Mouse (Mus musculus) heart, embryonic 12.5 days (tissue): Measurements from ENCODE around the gene Mlec. TPM values are rescaled to one million over a fixed set of nuclear protein-coding genes. Genes with fewer than 3 reads are reported as not detected.
"Not testable (repeated sequence)": the region's sequence is repeated elsewhere in the genome, so short reads cannot be mapped to it uniquely, and the experiment has no call there.

Experiments
- ATAC-seq: fragments of 200-750 bp; cut with Nextera tagmentation; 2 replicates; pipeline ENCODE4 v1.8.0; 2017; ENCODE audit warnings: moderate TSS enrichment, moderate library complexity; ENCODE audit not compliant: insufficient number of reproducible peaks, low FRiP score
- H3K27ac ChIP-seq: fragments of 300-500 bp; sonication (generic); 2 replicates; pipeline ENCODE4 v1.5.1; 2016; ENCODE audit warnings: mild to moderate bottlenecking, moderate library complexity; ENCODE audit not compliant: poor library complexity, severe bottlenecking
- H3K27me3 ChIP-seq: fragments of 300-500 bp; sonication (generic); replicated peaks from 2 replicates; pipeline ENCODE4 v1.6.1; 2016; ENCODE audit warnings: mild to moderate bottlenecking, moderate library complexity
- H3K36me3 ChIP-seq: fragments of 300-500 bp; sonication (generic); 2 replicates; pipeline ENCODE4 v1.6.1; 2016; ENCODE audit warnings: mild to moderate bottlenecking, moderate library complexity
- H3K4me1 ChIP-seq: fragments of 300-500 bp; sonication (generic); replicated peaks from 2 replicates; pipeline ENCODE4 v1.6.1; 2016; ENCODE audit warnings: mild to moderate bottlenecking
- H3K4me2 ChIP-seq: fragments of 300-500 bp; sonication (generic); 2 replicates; pipeline ENCODE4 v1.6.1; 2016; ENCODE audit warnings: mild to moderate bottlenecking, moderate library complexity
- H3K4me3 ChIP-seq: fragments of 300-500 bp; sonication (generic); 2 replicates; pipeline ENCODE4 v1.5.1; 2016; ENCODE audit warnings: mild to moderate bottlenecking
- H3K9ac ChIP-seq: fragments of 300-500 bp; sonication (generic); 2 replicates; pipeline ENCODE4 v1.6.1; 2016; ENCODE audit warnings: mild to moderate bottlenecking, moderate library complexity
- H3K9me3 ChIP-seq: fragments of 300-500 bp; sonication (generic); replicated peaks from 2 replicates; pipeline ENCODE4 v1.6.1; 2016; ENCODE audit warnings: mild to moderate bottlenecking, moderate library complexity
- WGBS: fragments of 180-500 bp; shearing (Covaris S2); methylation state at CpG from one replicate; pipeline ENCODE4 v1.1.7; 2016; 5-methylcytosine and 5-hydroxymethylcytosine counted together
- polyA plus RNA-seq: library from polyadenylated mRNA; unstranded; fragments of >200 nt; fragmentation: Nextera tagmentation; extraction: Ambion mirVana; gene quantifications from 2 replicates; pipeline ENCODE4 v1.2.1, GENCODE M21; 2016

Mlec gene
- polyA plus RNA-seq, 1 experiment from 2014 or later: 103 TPM

GRCm38 (mm10) chr5:115177866-115178265 is 19.9 kb upstream of the Mlec start:
- H3K4me2 ChIP-seq: no peak overlapping the region
- peaks cover 22% of the 10 kb centered on the region for H3K4me1 ChIP-seq
- no peak overlapping the region for H3K4me3 ChIP-seq
- no peak overlapping the region for H3K27ac ChIP-seq
- no peaks in the 10 kb centered on the region for H3K36me3 ChIP-seq
- 83% methylated on average over 6 of the region's 6 CpGs for WGBS
- no peaks in the 10 kb centered on the region; the same call in 1 of the 2 replicates for H3K9me3 ChIP-seq
- ATAC-seq: no peak
- no peak overlapping the region for H3K9ac ChIP-seq
- H3K27me3 ChIP-seq: 0 out of 2 replicates have a peak, but pooled peaks cover 6% of the 10 kb centered on the region

- H3K27ac ChIP-seq: no peak overlapping the region
- ATAC-seq: no peak
- no peaks in the 10 kb centered on the region for H3K4me1 ChIP-seq
- WGBS: 96% methylated on average over 1 of the region's 1 CpGs
- no peak overlapping the region for H3K4me3 ChIP-seq
- no peak overlapping the region for H3K9ac ChIP-seq
- 0 out of 2 replicates have a peak, but pooled peaks cover 6% of the 10 kb centered on the region for H3K27me3 ChIP-seq
- H3K4me2 ChIP-seq: no peak overlapping the region
- H3K36me3 ChIP-seq: no peaks in the 10 kb centered on the region
- no peaks in the 10 kb centered on the region for H3K9me3 ChIP-seq
Observed at GRCm38 (mm10) chr5:115174554-115174953, 16.6 kb upstream of the Mlec start.

- 0 out of 2 replicates have a peak, but pooled peaks cover 6% of the 10 kb centered on the region for H3K27me3 ChIP-seq
- WGBS: 78% methylated on average over 8 of the region's 8 CpGs
- no peak for ATAC-seq
Observed at GRCm38 (mm10) chr5:115170150-115170549, 12.2 kb upstream of the Mlec start.

GRCm38 (mm10) chr5:115168641-115169415 is 10.8 kb upstream of the Mlec start:
- Histone ChIP-seq H3K36me3 (no peaks in the 10 kb centered on the region), H3K27me3 (no peaks in the 10 kb centered on the region), H3K27ac (no peak overlapping the region), H3K9ac (peak overlapping the region; percentile 47), H3K4me3 (no peak overlapping the region), H3K9me3 (no peaks in the 10 kb centered on the region), H3K4me2 (peak overlapping the region; percentile 48), H3K4me1 (peaks cover 24% of the 10 kb centered on the region)
- 45% methylated on average over 27 of the region's 27 CpGs for WGBS
- no peak for ATAC-seq

More at GRCm38 (mm10) chr5:115170150-115170549, 12.2 kb upstream of the Mlec start:
- Histone ChIP-seq H3K27ac (no peak overlapping the region), H3K4me3 (no peak overlapping the region), H3K4me2 (no peak overlapping the region), H3K36me3 (no peaks in the 10 kb centered on the region), H3K9me3 (no peaks in the 10 kb centered on the region), H3K9ac (no peak overlapping the region), H3K4me1 (peaks cover 24% of the 10 kb centered on the region)

GRCm38 (mm10) chr5:115167396-115167795 is 9.4 kb upstream of the Mlec start:
- H3K27me3 ChIP-seq: no peaks in the 10 kb centered on the region
- H3K9ac ChIP-seq: no peak overlapping the region
- no peaks in the 10 kb centered on the region for H3K9me3 ChIP-seq
- 0 out of 2 replicates have a peak overlapping the region, but pooled peaks have one; percentile 25 for H3K27ac ChIP-seq
- WGBS: 52% methylated on average over 6 of the region's 6 CpGs
- 0 out of 2 replicates have a peak, but pooled peaks have one; percentile 37 for ATAC-seq
- no peaks in the 10 kb centered on the region for H3K36me3 ChIP-seq
- peaks cover 24% of the 10 kb centered on the region for H3K4me1 ChIP-seq
- H3K4me3 ChIP-seq: no peak overlapping the region
- H3K4me2 ChIP-seq: no peak overlapping the region

GRCm38 (mm10) chr5:115166815-115167194 is 8.8 kb upstream of the Mlec start:
- Histone ChIP-seq H3K36me3 (no peaks in the 10 kb centered on the region), H3K4me3 (no peak overlapping the region), H3K4me2 (no peak overlapping the region), H3K27me3 (no peaks in the 10 kb centered on the region), H3K27ac (0 out of 2 replicates have a peak overlapping the region, but pooled peaks have one; percentile 25), H3K9me3 (no peaks in the 10 kb centered on the region), H3K4me1 (peaks cover 24% of the 10 kb centered on the region), H3K9ac (no peak overlapping the region)
- WGBS: 77% methylated on average over 7 of the region's 7 CpGs
- ATAC-seq: no peak

- H3K27me3 ChIP-seq: no peaks in the 10 kb centered on the region
- H3K27ac ChIP-seq: peak overlapping the region; percentile 25; the same call in 1 of the 2 replicates
- no peaks in the 10 kb centered on the region for H3K9me3 ChIP-seq
- H3K4me1 ChIP-seq: peaks cover 28% of the 10 kb centered on the region
- H3K4me3 ChIP-seq: no peak overlapping the region
- no peak overlapping the region for H3K9ac ChIP-seq
- ATAC-seq: no peak; the same call in 1 of the 2 replicates
- no peaks in the 10 kb centered on the region for H3K36me3 ChIP-seq
- WGBS: 50% methylated on average over 11 of the region's 11 CpGs
- H3K4me2 ChIP-seq: no peak overlapping the region
Observed at GRCm38 (mm10) chr5:115165895-115166814, 8.2 kb upstream of the Mlec start.

- H3K9ac ChIP-seq: no peak overlapping the region
- H3K27ac ChIP-seq: no peak overlapping the region
- H3K4me1 ChIP-seq: peaks cover 30% of the 10 kb centered on the region
- H3K9me3 ChIP-seq: no peaks in the 10 kb centered on the region
- no peak overlapping the region for H3K4me2 ChIP-seq
- WGBS: 53% methylated on average over 9 of the region's 9 CpGs
- no peaks in the 10 kb centered on the region for H3K36me3 ChIP-seq
- ATAC-seq: no peak
- H3K27me3 ChIP-seq: no peaks in the 10 kb centered on the region
- no peak overlapping the region for H3K4me3 ChIP-seq
Observed at GRCm38 (mm10) chr5:115165351-115165750, 7.4 kb upstream of the Mlec start.

- 77% methylated on average over 4 of the region's 4 CpGs for WGBS
- not testable (repeated sequence) for ATAC-seq, H3K36me3 ChIP-seq, H3K27ac ChIP-seq, H3K27me3 ChIP-seq, H3K9me3 ChIP-seq, H3K4me3 ChIP-seq, H3K4me2 ChIP-seq, H3K9ac ChIP-seq
- peaks cover 30% of the 10 kb centered on the region for H3K4me1 ChIP-seq
Observed at GRCm38 (mm10) chr5:115164446-115164845, 6.5 kb upstream of the Mlec start.

GRCm38 (mm10) chr5:115163563-115163962 is 5.6 kb upstream of the Mlec start:
- ATAC-seq: no peak
- no peaks in the 10 kb centered on the region for H3K36me3 ChIP-seq
- peak overlapping the region; percentile 18; the same call in 1 of the 2 replicates for H3K4me2 ChIP-seq
- no peak overlapping the region for H3K27ac ChIP-seq
- no peak overlapping the region for H3K4me3 ChIP-seq
- H3K9me3 ChIP-seq: no peaks in the 10 kb centered on the region
- WGBS: 35% methylated on average over 8 of the region's 8 CpGs
- H3K4me1 ChIP-seq: peaks cover 23% of the 10 kb centered on the region
- H3K27me3 ChIP-seq: no peaks in the 10 kb centered on the region
- no peak overlapping the region for H3K9ac ChIP-seq

- not testable (repeated sequence) for H3K9ac ChIP-seq, H3K9me3 ChIP-seq, H3K36me3 ChIP-seq, H3K4me2 ChIP-seq, ATAC-seq, H3K27ac ChIP-seq, H3K27me3 ChIP-seq, H3K4me3 ChIP-seq
- WGBS: 82% methylated on average over 1 of the region's 1 CpGs
- peaks cover 18% of the 10 kb centered on the region for H3K4me1 ChIP-seq
Observed at GRCm38 (mm10) chr5:115161940-115162279, 3.9 kb upstream of the Mlec start.
